Mouse (Mus musculus) midbrain, embryonic 12.5 days (tissue): ENCODE data around the gene Aspm. TPM values are rescaled to one million over a fixed set of nuclear protein-coding genes. Genes with fewer than 3 reads are reported as not detected.
"Not testable (repeated sequence)": the region's sequence is repeated elsewhere in the genome, so short reads cannot be mapped to it uniquely, and the experiment has no call there.

ENCODE experiments used
- ATAC-seq: fragments of 200-750 bp; cut with Nextera tagmentation; 2 replicates; pipeline ENCODE4 v1.8.0; 2017; ENCODE audit warnings: low read depth, moderate TSS enrichment, moderate library complexity; ENCODE audit not compliant: low FRiP score
- H3K27ac ChIP-seq: fragments of 300-500 bp; sonication (generic); replicated peaks from 2 replicates; pipeline ENCODE4 v1.5.1; 2016; ENCODE audit warnings: mild to moderate bottlenecking
- H3K27me3 ChIP-seq: fragments of 300-500 bp; sonication (generic); 2 replicates; pipeline ENCODE4 v1.6.1; 2016; ENCODE audit warnings: mild to moderate bottlenecking
- H3K36me3 ChIP-seq: fragments of 300-500 bp; sonication (generic); 2 replicates; pipeline ENCODE4 v1.6.1; 2016
- H3K4me1 ChIP-seq: fragments of 300-500 bp; sonication (generic); 2 replicates; pipeline ENCODE4 v1.6.1; 2016
- H3K4me2 ChIP-seq: fragments of 300-500 bp; sonication (generic); replicated peaks from 2 replicates; pipeline ENCODE4 v1.6.1; 2016; ENCODE audit warnings: mild to moderate bottlenecking, moderate library complexity
- H3K4me3 ChIP-seq: fragments of 300-500 bp; sonication (generic); 2 replicates; pipeline ENCODE4 v1.5.1; 2016; ENCODE audit warnings: mild to moderate bottlenecking
- H3K9ac ChIP-seq: fragments of 300-500 bp; sonication (generic); replicated peaks from 2 replicates; pipeline ENCODE4 v1.6.1; 2016; ENCODE audit warnings: mild to moderate bottlenecking, moderate library complexity
- H3K9me3 ChIP-seq: fragments of 300-500 bp; sonication (generic); 2 replicates; pipeline ENCODE4 v1.6.1; 2016; ENCODE audit warnings: mild to moderate bottlenecking
- WGBS: fragments of 180-500 bp; shearing (Covaris S2); methylation state at CpG from one replicate; pipeline ENCODE4 v1.1.7; 2016; 5-methylcytosine and 5-hydroxymethylcytosine counted together
- polyA plus RNA-seq: library from polyadenylated mRNA; unstranded; fragments of >200 nt; fragmentation: Nextera tagmentation; extraction: Ambion mirVana; gene quantifications from 2 replicates; pipeline ENCODE4 v1.2.1, GENCODE M21; 2016

Aspm gene
- polyA plus RNA-seq, 1 experiment from 2014 or later: 26.2 TPM

GRCm38 (mm10) chr1:139443103-139443502, 11.5 kb upstream of the Aspm start:
- not testable (repeated sequence) for H3K4me3 ChIP-seq, H3K27ac ChIP-seq, H3K4me1 ChIP-seq, H3K9me3 ChIP-seq, H3K9ac ChIP-seq, H3K27me3 ChIP-seq, H3K4me2 ChIP-seq, ATAC-seq
- 90% methylated on average over 9 of the region's 9 CpGs for WGBS
- peaks cover 30% of the 10 kb centered on the region for H3K36me3 ChIP-seq

GRCm38 (mm10) chr1:139455226-139455869, 776 bp downstream of the Aspm start:
- Histone ChIP-seq H3K4me2 (peak overlapping the region; percentile 94), H3K4me3 (peak overlapping the region; percentile 87), H3K27ac (no peak overlapping the region; the same call in 1 of the 2 replicates), H3K4me1 (peaks cover 20% of the 10 kb centered on the region), H3K9me3 (no peaks in the 10 kb centered on the region), H3K36me3 (peaks cover 11% of the 10 kb centered on the region), H3K27me3 (no peaks in the 10 kb centered on the region), H3K9ac (peak overlapping the region; percentile 73)
- WGBS: 4% methylated on average over 17 of the region's 17 CpGs
- ATAC-seq: peak; percentile 52

- 93% methylated on average over 5 of the region's 5 CpGs for WGBS
Measured at GRCm38 (mm10) chr1:139460807-139461206, 6.2 kb downstream of the Aspm start.

GRCm38 (mm10) chr1:139465936-139466335, 11.4 kb downstream of the Aspm start:
- Histone ChIP-seq H3K36me3 (peaks cover 67% of the 10 kb centered on the region), H3K4me3 (no peak overlapping the region), H3K9ac (no peak overlapping the region), H3K4me1 (peaks cover 1% of the 10 kb centered on the region; the same call in 1 of the 2 replicates), H3K27me3 (no peaks in the 10 kb centered on the region), H3K27ac (no peak overlapping the region), H3K4me2 (no peak overlapping the region), H3K9me3 (no peaks in the 10 kb centered on the region)
- 94% methylated on average over 11 of the region's 11 CpGs for WGBS
- no peak for ATAC-seq

More at GRCm38 (mm10) chr1:139460807-139461206, 6.2 kb downstream of the Aspm start:
- no peak overlapping the region for H3K4me3 ChIP-seq
- H3K9me3 ChIP-seq: no peaks in the 10 kb centered on the region
- H3K4me1 ChIP-seq: peaks cover 15% of the 10 kb centered on the region
- ATAC-seq: no peak
- no peaks in the 10 kb centered on the region for H3K27me3 ChIP-seq
- H3K27ac ChIP-seq: no peak overlapping the region
- H3K9ac ChIP-seq: no peak overlapping the region; the same call in 1 of the 2 replicates
- peak overlapping the region; percentile 5; the same call in 1 of the 2 replicates for H3K4me2 ChIP-seq
- H3K36me3 ChIP-seq: peaks cover 46% of the 10 kb centered on the region

GRCm38 (mm10) chr1:139478898-139479297, 24.3 kb downstream of the Aspm start:
- no peak overlapping the region for H3K4me2 ChIP-seq
- H3K36me3 ChIP-seq: peaks cover 81% of the 10 kb centered on the region
- H3K4me1 ChIP-seq: no peaks in the 10 kb centered on the region
- H3K27ac ChIP-seq: no peak overlapping the region
- no peaks in the 10 kb centered on the region for H3K27me3 ChIP-seq
- H3K9me3 ChIP-seq: no peaks in the 10 kb centered on the region
- ATAC-seq: no peak
- no peak overlapping the region for H3K9ac ChIP-seq
- no peak overlapping the region for H3K4me3 ChIP-seq
- WGBS: 93% methylated on average over 11 of the region's 11 CpGs

- Histone ChIP-seq H3K4me2 (no peak overlapping the region), H3K27ac (no peak overlapping the region), H3K27me3 (no peaks in the 10 kb centered on the region), H3K36me3 (peaks cover 78% of the 10 kb centered on the region), H3K4me1 (no peaks in the 10 kb centered on the region), H3K4me3 (no peak overlapping the region), H3K9me3 (no peaks in the 10 kb centered on the region), H3K9ac (no peak overlapping the region)
- no peak for ATAC-seq
- 96% methylated on average over 8 of the region's 8 CpGs for WGBS
Measured at GRCm38 (mm10) chr1:139480246-139480645, 25.7 kb downstream of the Aspm start.

- H3K4me3 ChIP-seq: no peak overlapping the region
- no peaks in the 10 kb centered on the region for H3K9me3 ChIP-seq
- H3K27ac ChIP-seq: no peak overlapping the region
- no peak overlapping the region for H3K9ac ChIP-seq
- H3K36me3 ChIP-seq: peaks cover 75% of the 10 kb centered on the region
- H3K27me3 ChIP-seq: no peaks in the 10 kb centered on the region
- no peak overlapping the region for H3K4me2 ChIP-seq
- 87% methylated on average over 4 of the region's 4 CpGs for WGBS
- no peak for ATAC-seq
- H3K4me1 ChIP-seq: no peaks in the 10 kb centered on the region
Measured at GRCm38 (mm10) chr1:139481146-139481545, 26.6 kb downstream of the Aspm start.

- Histone ChIP-seq H3K9ac (no peak overlapping the region), H3K4me1 (no peaks in the 10 kb centered on the region), H3K9me3 (no peaks in the 10 kb centered on the region), H3K36me3 (peaks cover 38% of the 10 kb centered on the region), H3K27me3 (no peaks in the 10 kb centered on the region), H3K4me2 (no peak overlapping the region), H3K27ac (no peak overlapping the region), H3K4me3 (no peak overlapping the region)
- WGBS: 73% methylated on average over 3 of the region's 3 CpGs
- peak; percentile 32; the same call in 1 of the 2 replicates for ATAC-seq
Measured at GRCm38 (mm10) chr1:139494630-139495029, 40.1 kb downstream of the Aspm start.

- Histone ChIP-seq H3K36me3 (peaks cover 31% of the 10 kb centered on the region), H3K9ac (no peak overlapping the region), H3K9me3 (no peaks in the 10 kb centered on the region), H3K4me3 (no peak overlapping the region), H3K4me2 (no peak overlapping the region), H3K4me1 (no peaks in the 10 kb centered on the region), H3K27ac (no peak overlapping the region), H3K27me3 (no peaks in the 10 kb centered on the region)
- 93% methylated on average over 2 of the region's 2 CpGs for WGBS
- ATAC-seq: no peak
Measured at GRCm38 (mm10) chr1:139495408-139495807, 40.8 kb downstream of the Aspm start.

- Histone ChIP-seq H3K4me2 (no peak overlapping the region), H3K4me3 (no peak overlapping the region), H3K36me3 (peaks cover 25% of the 10 kb centered on the region), H3K4me1 (no peaks in the 10 kb centered on the region), H3K9ac (no peak overlapping the region), H3K27me3 (no peaks in the 10 kb centered on the region), H3K9me3 (no peaks in the 10 kb centered on the region), H3K27ac (no peak overlapping the region)
- no peak for ATAC-seq
- 92% methylated on average over 3 of the region's 3 CpGs for WGBS
Measured at GRCm38 (mm10) chr1:139496212-139496611, 41.6 kb downstream of the Aspm start.

- Histone ChIP-seq H3K4me1 (no peaks in the 10 kb centered on the region), H3K9ac (no peak overlapping the region), H3K27me3 (no peaks in the 10 kb centered on the region), H3K36me3 (0 out of 2 replicates have a peak, but pooled peaks cover 1% of the 10 kb centered on the region), H3K4me3 (no peak overlapping the region), H3K9me3 (no peaks in the 10 kb centered on the region), H3K4me2 (no peak overlapping the region), H3K27ac (no peak overlapping the region)
- no peak for ATAC-seq
Measured at GRCm38 (mm10) chr1:139499751-139500150, 45.2 kb downstream of the Aspm start.

GRCm38 (mm10) chr1:139501258-139501752, 46.7 kb downstream of the Aspm start, which contains the start of gene F13b:
TSS of gene F13b (plus strand) at chr1:139501702.
- Histone ChIP-seq H3K27me3 (no peaks in the 10 kb centered on the region), H3K4me1 (no peaks in the 10 kb centered on the region), H3K36me3 (no peaks in the 10 kb centered on the region), H3K27ac (no peak within 1 kb of the TSS), H3K4me3 (no peak within 1 kb of the TSS), H3K9me3 (no peaks in the 10 kb centered on the region), H3K9ac (no peak within 1 kb of the TSS), H3K4me2 (no peak within 1 kb of the TSS)
- ATAC-seq: no peak
- 88% methylated on average over 3 of the region's 3 CpGs for WGBS
